12 mouse cellular contexts compared by ENCODE assay signal in genomic region chr1:163280842-163281122, GRCm38 (mm10). TPM values are rescaled to one million over a fixed set of nuclear protein-coding genes. Genes with fewer than 3 reads are reported as not detected.
DNase-seq lines count a peak whose midpoint lies in the region; ATAC-seq and TF ChIP-seq lines count a peak whose summit lies in the region.
"Had no signal": no experiment of that assay in that cellular context is flagged by ENCODE, and none has a peak within 500 bp of the region (broad histone marks: within the 10 kb centered on the region; RNA-seq: fewer than 3 reads in every experiment).

No protein-coding gene starts in this region.

- DNase-seq in adrenal gland, postnatal 10 days: peak; percentile 7
- no peak for DNase-seq in adrenal gland, adult 2 months
- DNase-seq in hindbrain, embryonic 14.5 days (ENCODE audit: low spot score): no peak
- no peak for DNase-seq in B cell, adult 2 months
- no peak for DNase-seq in adrenal gland, postnatal 4 days (ENCODE audit: low spot score in 2 of 2)
- DNase-seq: adrenal gland, postnatal 36 days; cerebellum, adult 11 months; embryo, embryonic 11 days; liver, embryonic 13.5 days had no signal

- H3K4me3 ChIP-seq in hindbrain, embryonic 14.5 days (replicated peaks; ENCODE audit: low read length): no peak overlapping the region
- H3K4me3 ChIP-seq in hindbrain, embryonic 12.5 days: no peak overlapping the region
- H3K4me3 ChIP-seq in embryonic fibroblast, embryonic 13.5 days (ENCODE audit: insufficient read depth, low read length): no peak overlapping the region
- no peak overlapping the region for H3K4me3 ChIP-seq in hindbrain, embryonic 16.5 days (ENCODE audit: low read length)
- H3K4me3 ChIP-seq: liver, embryonic 13.5 days had no signal

- H3K4me2 ChIP-seq in hindbrain, embryonic 14.5 days (replicated peaks): no peak overlapping the region
- no peak overlapping the region for H3K4me2 ChIP-seq in hindbrain, embryonic 12.5 days (replicated peaks)
- no peak overlapping the region for H3K4me2 ChIP-seq in hindbrain, embryonic 16.5 days (ENCODE audit: low read length)
- H3K4me2 ChIP-seq: liver, embryonic 13.5 days had no signal

- H3K36me3 ChIP-seq in hindbrain, embryonic 14.5 days (replicated peaks; ENCODE audit: control insufficient read depth, insufficient read depth): no peaks in the 10 kb centered on the region
- H3K36me3 ChIP-seq in hindbrain, embryonic 12.5 days: no peaks in the 10 kb centered on the region
- H3K36me3 ChIP-seq in hindbrain, embryonic 16.5 days (ENCODE audit: control insufficient read depth, insufficient read depth, low read length): no peaks in the 10 kb centered on the region
- H3K36me3 ChIP-seq: liver, embryonic 13.5 days had no signal

- no peaks in the 10 kb centered on the region for H3K9me3 ChIP-seq in hindbrain, embryonic 14.5 days (ENCODE audit: control insufficient read depth, low read length)
- H3K9me3 ChIP-seq in hindbrain, embryonic 12.5 days (replicated peaks): no peaks in the 10 kb centered on the region
- no peaks in the 10 kb centered on the region for H3K9me3 ChIP-seq in hindbrain, embryonic 16.5 days (ENCODE audit: control insufficient read depth, low read length)
- H3K9me3 ChIP-seq: liver, embryonic 13.5 days had no signal

- H3K27ac ChIP-seq in hindbrain, embryonic 14.5 days: 0 out of 2 replicates have a peak overlapping the region, but pooled peaks have one; percentile 5
- no peak overlapping the region for H3K27ac ChIP-seq in hindbrain, embryonic 12.5 days
- H3K27ac ChIP-seq in embryonic fibroblast, embryonic 13.5 days (ENCODE audit: insufficient read depth, low read length): peak overlapping the region; percentile 77
- 0 out of 2 replicates have a peak overlapping the region, but pooled peaks have one; percentile 8 for H3K27ac ChIP-seq in hindbrain, embryonic 16.5 days (ENCODE audit: low read depth, low read length)
- H3K27ac ChIP-seq: liver, embryonic 13.5 days had no signal

- peaks cover 9% of the 10 kb centered on the region; the same call in 1 of the 2 replicates for H3K4me1 ChIP-seq in hindbrain, embryonic 14.5 days (replicated peaks; ENCODE audit: control insufficient read depth, insufficient read depth, low read length)
- peaks cover 3% of the 10 kb centered on the region; the same call in 1 of the 2 replicates for H3K4me1 ChIP-seq in hindbrain, embryonic 12.5 days
- H3K4me1 ChIP-seq in embryonic fibroblast, embryonic 13.5 days (ENCODE audit: control insufficient read depth, insufficient read depth, low read length): peaks cover 35% of the 10 kb centered on the region
- H3K4me1 ChIP-seq in hindbrain, embryonic 16.5 days (ENCODE audit: control insufficient read depth, insufficient read depth, low read depth, low read length): peaks cover 6% of the 10 kb centered on the region
- H3K4me1 ChIP-seq: liver, embryonic 13.5 days had no signal

- no peaks in the 10 kb centered on the region for H3K27me3 ChIP-seq in hindbrain, embryonic 14.5 days (ENCODE audit: control insufficient read depth, insufficient read depth, low read length)
- H3K27me3 ChIP-seq in hindbrain, embryonic 12.5 days: no peaks in the 10 kb centered on the region
- no peaks in the 10 kb centered on the region for H3K27me3 ChIP-seq in hindbrain, embryonic 16.5 days (replicated peaks; ENCODE audit: control insufficient read depth, insufficient read depth, low read length)
- H3K27me3 ChIP-seq: liver, embryonic 13.5 days had no signal

- no peak for TF ChIP-seq CTCF in embryonic fibroblast, embryonic 13.5 days (IDR thresholded peaks at IDR 0.05; ENCODE audit: borderline replicate concordance, insufficient read depth, low read length)

- 47% methylated on average over 2 of the region's 2 CpGs for WGBS in hindbrain, embryonic 14.5 days
- WGBS in hindbrain, embryonic 12.5 days: 55% methylated on average over 2 of the region's 2 CpGs
- WGBS in hindbrain, embryonic 16.5 days: 28% methylated on average over 2 of the region's 2 CpGs

- no peak overlapping the region for H3K9ac ChIP-seq in hindbrain, embryonic 14.5 days
- no peak overlapping the region for H3K9ac ChIP-seq in hindbrain, embryonic 12.5 days
- no peak overlapping the region for H3K9ac ChIP-seq in hindbrain, embryonic 16.5 days (ENCODE audit: low read depth, low read length)
- H3K9ac ChIP-seq: liver, embryonic 13.5 days had no signal

- no peak for TF ChIP-seq POLR2A in embryonic fibroblast, embryonic 13.5 days (IDR thresholded peaks at IDR 0.05; ENCODE audit: low read depth, low read length)

- ATAC-seq in hindbrain, embryonic 14.5 days (ENCODE audit: low FRiP score): peak; percentile 71; the same call in 1 of the 2 replicates
- ATAC-seq in hindbrain, embryonic 12.5 days (ENCODE audit: low FRiP score): no peak
- ATAC-seq in hindbrain, embryonic 16.5 days: peak; percentile 86

RNA-seq across cellular contexts. Expression of gene Prrx1, which starts 32.7 kb away (rescaled TPM):
- total RNA-seq in adrenal gland, postnatal 10 days (2021): 10 to 100 TPM; 14.2 to 22.1 TPM
- 10 to 100 TPM in 1 of 2 experiments, 1 to 10 TPM in 1; 8.9 to 10.3 TPM for total RNA-seq in adrenal gland, adult 2 months (2021)
- polyA plus RNA-seq in adrenal gland, adult 2 months (2012; rRNA removed): 1.3 and 1.5 TPM in 2 replicates
- 4.6 and 5.3 TPM in 2 replicates for polyA plus RNA-seq in hindbrain, embryonic 14.5 days (2014; fragmentation: Nextera tagmentation; extraction: Ambion mirVana)
- 81.5 and 83.2 TPM in 2 replicates for polyA plus RNA-seq in hindbrain, embryonic 12.5 days (2016; fragmentation: Nextera tagmentation; extraction: Ambion mirVana)
- polyA plus RNA-seq in embryonic fibroblast, embryonic 13.5 days (2011; ENCODE audit: insufficient read length, low read depth, missing spikeins): 429 and 537 TPM in 2 replicates
- polyA plus RNA-seq in hindbrain, embryonic 16.5 days (2015; fragmentation: Nextera tagmentation; extraction: Ambion mirVana): 3.9 and 5.6 TPM in 2 replicates
- 10 to 100 TPM; 24.4 to 31.1 TPM for total RNA-seq in adrenal gland, postnatal 4 days (2021)

Comparison
In these comparisons a context has a peak if more than half of its experiments do, and no peak if none do; other contexts are left out.
1. RNA of gene Prrx1, which starts 32.7 kb away (polyA plus RNA-seq): 429 to 537 TPM in embryonic fibroblast, embryonic 13.5 days and 81.5 to 83.2 TPM in hindbrain, embryonic 12.5 days; 4.6 to 5.3 TPM in hindbrain, embryonic 14.5 days, 3.9 to 5.6 TPM in hindbrain, embryonic 16.5 days and 1.3 to 1.5 TPM in adrenal gland, adult 2 months; every median in the first group is over 10 times any median in the second.